Mouse (Mus musculus) small intestine, adult 2 months (tissue): Measurements from ENCODE around the gene Abcc12. TPM values are rescaled to one million over a fixed set of nuclear protein-coding genes. Genes with fewer than 3 reads are reported as not detected.
A peak's percentile ranks its signal among the peaks of the same experiment; 100 is the strongest.

Experiments used
- H3K27ac ChIP-seq: fragments of 200-500 bp; 2 replicates; pipeline ENCODE4 v1.5.1; 2012; ENCODE audit warnings: low read depth, low read length, control low read depth, inconsistent platforms; ENCODE audit not compliant: insufficient read depth
- H3K27me3 ChIP-seq: fragments of 200-500 bp; 2 replicates; pipeline ENCODE4 v1.6.1; 2012; ENCODE audit warnings: mild to moderate bottlenecking, moderate library complexity, low read length, inconsistent platforms; ENCODE audit not compliant: control insufficient read depth, insufficient read depth
- H3K36me3 ChIP-seq: fragments of 200-500 bp; 2 replicates; pipeline ENCODE4 v1.6.1; 2012; ENCODE audit warnings: mild to moderate bottlenecking, low read length, control low read depth, inconsistent platforms; ENCODE audit not compliant: control insufficient read depth, insufficient read depth
- H3K4me1 ChIP-seq: fragments of 200-500 bp; 2 replicates; pipeline ENCODE4 v1.6.1; 2012; ENCODE audit warnings: low read length, inconsistent platforms, mixed read lengths; ENCODE audit not compliant: control insufficient read depth, insufficient read depth, insufficient read length
- H3K4me3 ChIP-seq: fragments of 200-500 bp; 2 replicates; pipeline ENCODE4 v1.5.1; 2012; ENCODE audit warnings: low read depth, mild to moderate bottlenecking, control low read depth, inconsistent platforms, low read length, moderate library complexity
- CTCF ChIP-seq: fragments of 200-500 bp; IDR thresholded peaks from 2 replicates; pipeline ENCODE4 v1.5.1; 2012; ENCODE audit warnings: low read depth, mild to moderate bottlenecking, control low read depth, inconsistent platforms, low read length, moderate library complexity, mixed read lengths; ENCODE audit not compliant: insufficient replicate concordance, insufficient read length; ENCODE audit errors: extremely low read depth
- POLR2A ChIP-seq: fragments of 200-500 bp; IDR thresholded peaks from 2 replicates; pipeline ENCODE4 v1.6.1; 2012; ENCODE audit warnings: low read depth, mild to moderate bottlenecking, control low read depth, inconsistent platforms, low read length, moderate library complexity
- WGBS: fragments of 180-500 bp; shearing (Covaris S2); methylation state at CpG from one replicate; pipeline ENCODE4 v1.1.7; 2018; 5-methylcytosine and 5-hydroxymethylcytosine counted together
- polyA plus RNA-seq: library from polyadenylated mRNA; depleted of rRNA; stranded (reverse); fragments of >200 nt; gene quantifications from 2 replicates; pipeline ENCODE4 v1.2.3, GENCODE M21; 2012; rRNA removed

Abcc12 gene
- 0.03 TPM in 1 of 2 replicates, not detected in the other for polyA plus RNA-seq

GRCm38 (mm10) chr8:86580458-86580857 lies at the start of gene Abcc12:
TSS of gene Abcc12 (minus strand) at chr8:86580686.
- Histone ChIP-seq H3K27ac (no peak within 1 kb of the TSS), H3K4me3 (no peak within 1 kb of the TSS), H3K27me3 (no peaks in the 10 kb centered on the region), H3K4me1 (no peaks in the 10 kb centered on the region), H3K36me3 (no peaks in the 10 kb centered on the region)
- TF ChIP-seq CTCF (no peak), POLR2A (no peak)

GRCm38 (mm10) chr8:86630212-86630611 lies 49.7 kb upstream of the Abcc12 start:
- TF ChIP-seq CTCF (no peak), POLR2A (no peak)
- Histone ChIP-seq H3K4me3 (no peak overlapping the region), H3K4me1 (peaks cover 9% of the 10 kb centered on the region; the same call in 1 of the 2 replicates), H3K27me3 (no peaks in the 10 kb centered on the region), H3K27ac (no peak overlapping the region), H3K36me3 (peaks cover 28% of the 10 kb centered on the region)
- WGBS: 59% methylated on average over 5 of the region's 5 CpGs

- peak overlapping the region; percentile 47 for H3K27ac ChIP-seq
- H3K4me1 ChIP-seq: peaks cover 6% of the 10 kb centered on the region; the same call in 1 of the 2 replicates
- WGBS: 7% methylated on average over 7 of the region's 7 CpGs
- TF ChIP-seq CTCF (no peak), POLR2A (no peak)
- H3K27me3 ChIP-seq: no peaks in the 10 kb centered on the region
- H3K4me3 ChIP-seq: peak overlapping the region; percentile 99
- H3K36me3 ChIP-seq: no peaks in the 10 kb centered on the region
These were observed 44.4 kb upstream of the Abcc12 start for GRCm38 (mm10) chr8:86624915-86625314.

- Histone ChIP-seq H3K27ac (peak within 1 kb of the TSS; percentile 89), H3K27me3 (no peaks in the 10 kb centered on the region), H3K36me3 (no peaks in the 10 kb centered on the region), H3K4me3 (peak within 1 kb of the TSS; percentile 99), H3K4me1 (peaks cover 6% of the 10 kb centered on the region; the same call in 1 of the 2 replicates)
- peak; percentile 54 for TF ChIP-seq POLR2A
- no peak for TF ChIP-seq CTCF
- WGBS: under 1% methylated on average over 59 of the region's 62 CpGs
These were observed 43.6 kb upstream of the Abcc12 start, which contains the start of gene Lonp2 for GRCm38 (mm10) chr8:86623911-86624731. TSS of gene Lonp2 (plus strand) at chr8:86624043.

- Histone ChIP-seq H3K36me3 (no peaks in the 10 kb centered on the region), H3K4me3 (peak overlapping the region; percentile 67), H3K4me1 (peaks cover 6% of the 10 kb centered on the region; the same call in 1 of the 2 replicates), H3K27me3 (no peaks in the 10 kb centered on the region), H3K27ac (no peak overlapping the region)
- 1% methylated on average over 13 of the region's 14 CpGs for WGBS
- TF ChIP-seq CTCF (no peak), POLR2A (no peak)
These were observed 43.0 kb upstream of the Abcc12 start for GRCm38 (mm10) chr8:86623551-86623910.

- Histone ChIP-seq H3K4me1 (no peaks in the 10 kb centered on the region; the same call in 1 of the 2 replicates), H3K27ac (no peak overlapping the region), H3K27me3 (no peaks in the 10 kb centered on the region), H3K36me3 (no peaks in the 10 kb centered on the region), H3K4me3 (no peak overlapping the region)
- 68% methylated on average over 7 of the region's 7 CpGs for WGBS
- no peak for TF ChIP-seq POLR2A
- no peak for TF ChIP-seq CTCF
These were observed 37.4 kb upstream of the Abcc12 start for GRCm38 (mm10) chr8:86617759-86618387.
